Mouse (Mus musculus): Measurements from ENCODE around the gene Scube2. TPM values are rescaled to one million over a fixed set of nuclear protein-coding genes. Genes with fewer than 3 reads are reported as not detected.

Gene Scube2
- polyA plus RNA-seq, 1 experiment from 2014 or later: 1.4 TPM

DNA sequence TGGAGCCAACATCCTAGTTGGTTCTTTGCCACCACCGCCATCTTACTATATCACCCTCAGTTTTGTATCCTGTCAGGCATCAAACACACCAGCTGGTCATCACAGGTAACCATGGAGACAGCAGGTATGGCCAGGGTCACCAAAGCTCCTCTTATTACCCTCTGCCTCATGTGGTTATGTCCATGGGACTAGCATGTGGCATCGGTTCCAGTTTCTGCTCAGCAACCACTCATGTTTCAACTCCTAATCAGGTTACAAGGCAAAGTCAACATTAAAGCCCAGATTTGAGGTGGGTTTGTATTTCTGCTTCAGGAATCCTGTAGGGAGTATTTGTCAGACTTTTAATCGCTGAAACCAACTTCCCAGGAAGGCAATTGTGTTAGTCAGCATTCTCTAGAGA, 74.7 kb downstream of the Scube2 start:
- Histone ChIP-seq H3K9me3 (no peaks in the 10 kb centered on the region), H3K4me2 (no peak overlapping the region), H3K27ac (no peak overlapping the region), H3K4me3 (no peak overlapping the region), H3K36me3 (no peaks in the 10 kb centered on the region), H3K4me1 (peaks cover 13% of the 10 kb centered on the region), H3K27me3 (no peaks in the 10 kb centered on the region), H3K9ac (no peak overlapping the region)
- ATAC-seq (ENCODE audit: insufficient number of reproducible peaks, insufficient read depth, low FRiP score, low TSS enrichment, low read depth): no peak
- WGBS: 49% methylated on average over 3 of the region's 3 CpGs

DNA sequence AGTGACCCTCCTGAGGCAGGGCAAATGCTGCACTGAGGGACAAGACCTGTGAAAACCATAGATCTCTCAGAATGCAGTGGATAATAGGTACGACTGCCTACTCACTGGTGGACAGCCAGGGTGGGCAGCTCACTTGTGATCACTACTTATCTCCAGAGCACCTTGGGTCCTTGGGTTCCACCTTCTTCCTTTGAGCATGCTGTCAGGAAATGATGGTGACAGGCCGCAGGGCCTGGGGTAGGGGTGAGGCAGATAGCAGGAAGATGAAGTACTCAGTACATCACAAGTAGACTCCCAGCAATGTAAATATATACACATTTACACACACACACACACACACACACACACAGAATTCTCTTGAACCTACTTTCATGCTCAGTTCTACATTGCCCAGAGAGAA, 77.6 kb downstream of the Scube2 start:
- 82% methylated on average over 2 of the region's 2 CpGs for WGBS
- Histone ChIP-seq H3K4me2 (no peak overlapping the region), H3K9me3 (no peaks in the 10 kb centered on the region), H3K4me1 (peaks cover 6% of the 10 kb centered on the region; the same call in 1 of the 2 replicates), H3K9ac (no peak overlapping the region), H3K27ac (no peak overlapping the region), H3K27me3 (peaks cover 15% of the 10 kb centered on the region), H3K36me3 (no peaks in the 10 kb centered on the region), H3K4me3 (no peak overlapping the region)
- no peak for ATAC-seq (ENCODE audit: insufficient number of reproducible peaks, insufficient read depth, low FRiP score, low TSS enrichment, low read depth)

- no peak for ATAC-seq (ENCODE audit: insufficient number of reproducible peaks, insufficient read depth, low FRiP score, low TSS enrichment, low read depth)
- 33% methylated on average over 7 of the region's 7 CpGs for WGBS
- H3K27ac ChIP-seq: no peak overlapping the region
- H3K9me3 ChIP-seq: no peaks in the 10 kb centered on the region
- H3K9ac ChIP-seq: no peak overlapping the region
- no peak overlapping the region for H3K4me3 ChIP-seq
- peaks cover 20% of the 10 kb centered on the region for H3K4me1 ChIP-seq
- no peaks in the 10 kb centered on the region for H3K36me3 ChIP-seq
- no peak overlapping the region for H3K4me2 ChIP-seq
- H3K27me3 ChIP-seq: peaks cover 59% of the 10 kb centered on the region
Observed at GRCm38 (mm10) chr7:109783281-109783680, 82.2 kb downstream of the Scube2 start.

- H3K9ac ChIP-seq: peak within 1 kb of the TSS; percentile 58
- ATAC-seq (ENCODE audit: insufficient number of reproducible peaks, insufficient read depth, low FRiP score, low TSS enrichment, low read depth): peak; percentile 77
- peaks cover 70% of the 10 kb centered on the region for H3K27me3 ChIP-seq
- no peaks in the 10 kb centered on the region for H3K9me3 ChIP-seq
- WGBS: 2% methylated on average over 52 of the region's 52 CpGs
- peak within 1 kb of the TSS; percentile 52 for H3K4me3 ChIP-seq
- H3K27ac ChIP-seq: no peak within 1 kb of the TSS
- peaks cover 20% of the 10 kb centered on the region for H3K4me1 ChIP-seq
- peak within 1 kb of the TSS; percentile 95 for H3K4me2 ChIP-seq
- H3K36me3 ChIP-seq: no peaks in the 10 kb centered on the region
Observed at GRCm38 (mm10) chr7:109781470-109782203, 83.8 kb downstream of the Scube2 start, which contains the start of gene Nrip3. TSS of gene Nrip3 (minus strand) at chr7:109782025.

DNA sequence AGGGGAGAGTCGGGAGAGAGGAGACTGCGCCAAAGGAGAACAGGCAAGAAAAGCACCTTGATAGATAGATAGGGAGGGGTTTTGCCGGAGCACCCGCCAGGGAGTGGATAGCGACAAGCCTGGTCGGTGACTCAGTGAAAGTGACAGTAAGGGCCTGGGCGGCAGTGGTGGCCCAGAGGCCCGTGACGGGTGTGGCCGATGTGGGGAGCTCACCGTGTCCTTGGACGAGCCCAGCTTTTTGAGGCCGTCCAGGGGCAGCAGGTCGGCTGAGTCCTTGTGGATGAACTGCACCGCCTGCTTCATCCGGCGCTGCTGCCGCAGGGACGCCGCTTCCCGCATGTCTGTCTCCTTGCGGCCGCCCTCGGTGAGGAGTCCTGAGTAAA, 84.4 kb downstream of the Scube2 start:
- no peak overlapping the region for H3K27ac ChIP-seq
- peak overlapping the region; percentile 95 for H3K4me2 ChIP-seq
- H3K9ac ChIP-seq: peak overlapping the region; percentile 58
- no peaks in the 10 kb centered on the region for H3K36me3 ChIP-seq
- peaks cover 20% of the 10 kb centered on the region for H3K4me1 ChIP-seq
- no peak for ATAC-seq (ENCODE audit: insufficient number of reproducible peaks, insufficient read depth, low FRiP score, low TSS enrichment, low read depth)
- peaks cover 70% of the 10 kb centered on the region for H3K27me3 ChIP-seq
- 1% methylated on average over 24 of the region's 24 CpGs for WGBS
- peak overlapping the region; percentile 52 for H3K4me3 ChIP-seq
- no peaks in the 10 kb centered on the region for H3K9me3 ChIP-seq

DNA sequence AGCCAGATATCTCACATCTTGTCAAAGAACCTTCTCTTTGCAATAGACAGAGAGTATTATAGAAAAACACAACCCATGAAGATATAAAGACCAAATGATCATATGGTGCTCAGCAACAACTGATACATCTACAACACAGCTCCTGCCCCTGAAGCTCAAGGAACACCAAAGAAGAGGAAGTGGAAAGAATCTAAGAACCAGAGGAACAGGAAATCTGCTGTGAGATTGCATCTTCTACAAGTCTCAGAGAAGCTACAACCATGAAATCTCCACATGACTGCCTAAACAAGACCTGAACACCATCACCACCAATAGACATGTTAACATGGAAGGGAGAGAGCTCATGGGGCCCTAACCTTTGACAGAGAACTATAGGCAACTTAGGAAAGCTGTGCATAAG, 93.2 kb downstream of the Scube2 start:
- Histone ChIP-seq H3K4me2 (no peak overlapping the region), H3K4me1 (no peaks in the 10 kb centered on the region), H3K27ac (no peak overlapping the region), H3K9ac (no peak overlapping the region), H3K36me3 (no peaks in the 10 kb centered on the region), H3K27me3 (0 out of 2 replicates have a peak, but pooled peaks cover 4% of the 10 kb centered on the region), H3K9me3 (no peaks in the 10 kb centered on the region), H3K4me3 (no peak overlapping the region)
- no peak for ATAC-seq (ENCODE audit: insufficient number of reproducible peaks, insufficient read depth, low FRiP score, low TSS enrichment, low read depth)

DNA sequence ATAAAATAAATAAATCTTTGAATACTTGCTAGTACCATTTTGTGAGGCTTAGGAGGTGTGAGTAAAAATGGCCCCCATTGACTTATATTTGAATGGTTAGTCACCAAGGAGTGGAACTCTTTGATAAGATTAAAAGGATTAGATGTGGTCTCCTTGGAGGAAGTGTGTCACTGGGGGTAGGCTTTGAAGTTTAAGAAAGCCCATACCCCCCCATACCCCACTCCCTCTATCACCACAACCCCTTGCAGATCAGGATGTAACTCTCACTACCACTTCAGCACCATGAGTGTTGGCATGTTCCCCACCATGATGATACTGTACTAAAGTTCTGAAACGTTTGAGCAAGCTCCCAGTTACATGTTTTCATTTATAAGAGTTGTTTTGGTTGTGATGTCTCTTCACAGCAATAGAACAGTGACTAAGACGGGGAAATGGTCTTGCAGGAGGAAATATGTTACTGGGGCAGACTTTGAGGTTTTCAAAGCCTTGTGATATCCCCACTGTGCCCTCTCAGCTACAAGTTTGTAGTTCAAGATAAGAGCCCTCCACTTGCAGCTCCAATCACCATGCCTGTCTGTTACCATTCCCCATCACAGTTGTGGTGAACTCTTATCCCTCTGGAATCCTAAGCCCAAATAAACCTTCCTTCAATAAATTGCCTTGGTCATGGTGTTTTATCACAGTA, 96.6 kb downstream of the Scube2 start:
- 47% methylated on average over 2 of the region's 2 CpGs for WGBS
- no peak for ATAC-seq (ENCODE audit: insufficient number of reproducible peaks, insufficient read depth, low FRiP score, low TSS enrichment, low read depth)
- no peaks in the 10 kb centered on the region for H3K4me1 ChIP-seq

DNA sequence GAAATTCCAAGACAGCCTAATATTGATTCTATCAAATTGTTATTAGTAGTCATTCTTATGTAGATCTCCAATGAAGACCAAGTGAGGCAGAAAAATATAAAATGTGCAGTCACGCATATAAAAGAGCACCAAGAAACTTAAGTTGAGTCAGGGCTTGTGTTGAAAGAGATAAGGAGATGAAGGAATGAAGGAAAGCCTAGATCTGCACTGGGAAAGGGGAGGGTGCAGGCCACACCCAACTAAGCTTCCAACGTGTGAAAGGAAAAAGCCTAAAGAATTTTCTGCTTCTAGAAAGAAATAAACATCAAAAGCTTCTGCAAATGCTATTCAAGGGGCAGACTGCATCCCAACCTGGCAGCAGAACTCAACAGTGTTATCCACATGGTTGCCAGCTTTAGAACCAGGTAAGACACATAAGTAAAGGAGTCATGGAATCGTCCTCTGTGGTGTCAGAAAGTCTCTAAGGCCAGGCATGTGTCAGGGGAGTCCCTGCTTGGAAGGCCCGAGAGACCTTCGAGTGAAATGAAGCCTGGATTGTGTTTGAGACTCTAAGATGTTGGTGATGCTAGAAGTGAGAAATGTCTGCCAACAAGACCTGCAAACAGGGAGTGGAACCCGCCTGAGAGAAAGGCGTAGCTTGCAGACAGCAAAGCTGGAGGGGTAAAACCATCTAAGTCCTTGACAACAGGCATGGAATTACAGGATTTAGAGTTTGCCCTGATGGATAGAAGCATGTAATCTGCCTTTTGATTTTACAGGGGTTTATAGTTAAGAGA, 97.7 kb downstream of the Scube2 start:
- Histone ChIP-seq H3K9me3 (no peaks in the 10 kb centered on the region), H3K4me3 (no peak overlapping the region), H3K27ac (no peak overlapping the region), H3K36me3 (no peaks in the 10 kb centered on the region), H3K27me3 (no peaks in the 10 kb centered on the region), H3K4me2 (no peak overlapping the region), H3K9ac (no peak overlapping the region), H3K4me1 (no peaks in the 10 kb centered on the region)
- ATAC-seq (ENCODE audit: insufficient number of reproducible peaks, insufficient read depth, low FRiP score, low TSS enrichment, low read depth): no peak
- WGBS: 79% methylated on average over 7 of the region's 7 CpGs

More for the DNA sequence above, 96.6 kb downstream of the Scube2 start:
- Histone ChIP-seq H3K4me3 (no peak overlapping the region), H3K9me3 (no peaks in the 10 kb centered on the region), H3K4me2 (no peak overlapping the region), H3K9ac (no peak overlapping the region), H3K27me3 (no peaks in the 10 kb centered on the region), H3K27ac (no peak overlapping the region), H3K36me3 (no peaks in the 10 kb centered on the region)

GRCm38 (mm10) chr7:109764009-109764408, 101.5 kb downstream of the Scube2 start:
- 74% methylated on average over 2 of the region's 2 CpGs for WGBS
- no peaks in the 10 kb centered on the region for H3K27me3 ChIP-seq
- ATAC-seq (ENCODE audit: insufficient number of reproducible peaks, insufficient read depth, low FRiP score, low TSS enrichment, low read depth): no peak
- no peak overlapping the region for H3K4me3 ChIP-seq
- no peak overlapping the region for H3K27ac ChIP-seq
- H3K36me3 ChIP-seq: no peaks in the 10 kb centered on the region
- no peaks in the 10 kb centered on the region for H3K4me1 ChIP-seq
- no peak overlapping the region for H3K9ac ChIP-seq
- no peak overlapping the region for H3K4me2 ChIP-seq
- H3K9me3 ChIP-seq: no peaks in the 10 kb centered on the region

DNA sequence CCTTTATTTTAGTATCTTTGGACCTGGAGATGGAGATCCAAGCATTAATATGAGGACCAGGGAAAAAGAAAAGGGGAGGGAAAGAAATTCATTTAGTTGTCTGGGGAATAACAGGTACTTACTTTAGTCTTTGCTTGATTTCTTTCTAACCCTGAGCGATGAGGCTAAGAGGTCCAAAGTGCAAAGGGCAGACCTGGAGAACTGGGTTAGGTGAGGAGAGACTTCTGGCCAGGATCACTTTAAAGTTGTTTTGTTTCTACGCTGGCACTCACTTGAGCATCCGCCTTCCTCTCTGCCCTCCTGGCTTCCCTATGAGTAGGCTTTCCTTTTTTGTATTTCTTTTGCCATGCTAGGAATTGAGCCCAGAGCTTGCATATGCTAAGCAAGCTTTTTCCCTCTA, 109.2 kb downstream of the Scube2 start:
- H3K4me2 ChIP-seq: no peak overlapping the region
- 87% methylated on average over 3 of the region's 3 CpGs for whole genome bisulfite sequencing
- peaks cover 9% of the 10 kb centered on the region for H3K4me1 ChIP-seq
- no peak overlapping the region for H3K9ac ChIP-seq
- no peaks in the 10 kb centered on the region for H3K36me3 ChIP-seq
- H3K27me3 ChIP-seq: no peaks in the 10 kb centered on the region
- H3K9me3 ChIP-seq: no peaks in the 10 kb centered on the region
- ATAC-seq (ENCODE audit: insufficient number of reproducible peaks, insufficient read depth, low FRiP score, low TSS enrichment, low read depth): no peak
- no peak overlapping the region for H3K4me3 ChIP-seq
- no peak overlapping the region for H3K27ac ChIP-seq

DNA sequence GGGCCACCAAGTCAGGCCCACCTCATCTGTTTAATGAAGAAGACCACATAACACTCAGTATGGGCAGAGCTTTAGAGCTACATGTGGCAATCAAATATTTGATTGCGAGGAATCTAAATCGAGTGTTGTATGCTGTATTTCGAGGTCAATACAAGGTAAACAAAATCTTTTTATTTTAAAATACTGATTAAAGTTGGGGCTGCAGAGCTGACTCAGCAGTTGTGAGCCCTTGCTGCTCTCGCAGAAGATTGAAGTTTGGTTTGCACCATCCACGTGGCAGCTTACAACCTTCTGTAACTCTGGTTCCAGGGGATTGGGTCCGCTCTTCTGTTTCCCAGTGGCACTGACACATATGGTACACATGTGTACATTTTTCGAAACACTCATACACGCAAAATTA, 111.4 kb downstream of the Scube2 start:
- 0 out of 2 replicates have a peak, but pooled peaks cover 3% of the 10 kb centered on the region for H3K36me3 ChIP-seq
- no peak overlapping the region for H3K27ac ChIP-seq
- no peaks in the 10 kb centered on the region for H3K27me3 ChIP-seq
- WGBS: 75% methylated on average over 8 of the region's 8 CpGs
- ATAC-seq (ENCODE audit: insufficient number of reproducible peaks, insufficient read depth, low FRiP score, low TSS enrichment, low read depth): no peak
- H3K9me3 ChIP-seq: no peaks in the 10 kb centered on the region
- no peak overlapping the region for H3K4me3 ChIP-seq
- H3K4me2 ChIP-seq: no peak overlapping the region
- peaks cover 9% of the 10 kb centered on the region for H3K4me1 ChIP-seq
- H3K9ac ChIP-seq: no peak overlapping the region

Data from embryonic facial prominence, embryonic 13.5 days (tissue).